Mouse (Mus musculus): ENCODE measurements around the gene Pla2g15. TPM values are rescaled to one million over a fixed set of nuclear protein-coding genes. Genes with fewer than 3 reads are reported as not detected.
"Not testable (repeated sequence)": the region's sequence is repeated elsewhere in the genome, so short reads cannot be mapped to it uniquely, and the experiment has no call there.

Pla2g15 gene
- total and polyA plus RNA-seq, 2 experiments from 2014 or later: 14.6 to 18.2 TPM

DNA sequence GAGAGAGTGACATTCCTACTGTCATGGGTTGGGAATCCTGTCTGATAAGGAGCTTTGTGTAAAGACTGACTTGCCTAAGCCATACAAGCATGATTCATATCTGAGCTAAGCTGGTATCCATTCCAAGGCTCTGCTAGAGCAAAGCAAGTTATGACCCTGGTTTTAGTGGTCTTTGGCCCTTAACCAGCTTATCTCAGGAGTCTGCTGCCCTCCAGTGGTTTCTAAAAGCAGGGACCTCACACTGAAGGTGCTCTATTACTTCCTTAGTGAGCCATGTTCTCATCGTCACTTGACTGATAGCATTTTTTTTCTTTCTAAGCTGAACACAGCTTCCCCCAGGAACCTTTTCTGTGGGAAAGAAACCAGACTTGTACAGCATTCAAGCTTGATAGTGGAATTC is 48.5 kb downstream of the Pla2g15 start:
- peak; percentile 76 for TF ChIP-seq CTCF (IDR thresholded peaks at IDR 0.05; ENCODE audit: low read depth)
- Histone ChIP-seq H3K4me1 (ENCODE audit: insufficient read depth, low read length) (no peaks in the 10 kb centered on the region), H3K9me3 (ENCODE audit: low read length) (no peaks in the 10 kb centered on the region), H3K4me2 (ENCODE audit: low read depth, low read length) (no peak overlapping the region), H3K9ac (replicated peaks; ENCODE audit: low read length) (no peak overlapping the region), H3K36me3 (ENCODE audit: insufficient read depth, low read length) (peaks cover 52% of the 10 kb centered on the region), H3K4me3 (ENCODE audit: low read length) (no peak overlapping the region), H3K27me3 (ENCODE audit: insufficient read depth, low read length) (no peaks in the 10 kb centered on the region), H3K27ac (no peak overlapping the region)
- ATAC-seq (0 out of 2 replicates have a peak, but pooled peaks have one; percentile 59), DNase-seq (ENCODE audit: low spot score) (peak; percentile 70)
- 6% methylated on average over 1 of the region's 1 CpGs for WGBS

DNA sequence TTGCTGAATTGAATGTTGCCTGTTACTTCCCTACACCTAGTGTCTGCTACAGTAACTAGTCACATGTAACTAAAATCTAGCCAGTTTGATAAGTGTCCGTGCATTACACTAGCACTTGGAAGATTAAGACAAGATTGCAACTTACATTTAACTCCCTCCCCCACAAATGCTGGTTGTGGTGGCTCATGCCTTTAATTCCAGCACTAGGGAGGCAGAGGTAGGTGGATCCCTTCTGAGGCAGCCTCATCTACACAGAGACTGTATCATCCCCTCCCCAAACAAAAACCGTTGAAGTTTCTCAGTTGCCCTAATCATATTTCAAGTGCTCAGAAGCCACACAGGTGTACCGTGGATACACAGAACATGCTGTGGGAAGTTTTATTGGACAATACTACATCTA is 49.4 kb downstream of the Pla2g15 start:
- H3K27ac ChIP-seq; DNase-seq (ENCODE audit: low spot score); H3K9me3 ChIP-seq (ENCODE audit: low read length); H3K4me1 ChIP-seq (ENCODE audit: insufficient read depth, low read length); H3K4me3 ChIP-seq (ENCODE audit: low read length); H3K27me3 ChIP-seq (ENCODE audit: insufficient read depth, low read length); H3K4me2 ChIP-seq (ENCODE audit: low read depth, low read length); H3K9ac ChIP-seq (replicated peaks; ENCODE audit: low read length); ATAC-seq: not testable (repeated sequence)
- 84% methylated on average over 3 of the region's 3 CpGs for WGBS
- peaks cover 58% of the 10 kb centered on the region for H3K36me3 ChIP-seq (ENCODE audit: insufficient read depth, low read length)

- no peaks in the 10 kb centered on the region for H3K9me3 ChIP-seq (ENCODE audit: low read length)
- under 1% methylated on average over 35 of the region's 35 CpGs for WGBS
- peak; percentile 76 for ATAC-seq
- peak overlapping the region; percentile 89 for H3K9ac ChIP-seq (replicated peaks; ENCODE audit: low read length)
- peak overlapping the region; percentile 73 for H3K4me2 ChIP-seq (ENCODE audit: low read depth, low read length)
- peak overlapping the region; percentile 97 for H3K27ac ChIP-seq
- H3K36me3 ChIP-seq (ENCODE audit: insufficient read depth, low read length): peaks cover 9% of the 10 kb centered on the region
- no peak for TF ChIP-seq CTCF (IDR thresholded peaks at IDR 0.05; ENCODE audit: low read depth)
- H3K27me3 ChIP-seq (ENCODE audit: insufficient read depth, low read length): no peaks in the 10 kb centered on the region
- peaks cover 10% of the 10 kb centered on the region; the same call in 1 of the 2 replicates for H3K4me1 ChIP-seq (ENCODE audit: insufficient read depth, low read length)
- DNase-seq (ENCODE audit: low spot score): peak; percentile 71
- peak overlapping the region; percentile 68 for H3K4me3 ChIP-seq (ENCODE audit: low read length)
These were observed 60.0 kb downstream of the Pla2g15 start for GRCm38 (mm10) chr8:106210035-106210731.

GRCm38 (mm10) chr8:106210821-106211345 is 60.7 kb downstream of the Pla2g15 start, which contains the start of the genes Slc7a6os and Prmt7:
Slc7a6os (minus strand) TSS chr8:106210935.
Prmt7 (plus strand) TSS chr8:106210936.
- Histone ChIP-seq H3K4me3 (ENCODE audit: low read length) (peak within 1 kb of the TSS; percentile 68), H3K4me2 (ENCODE audit: low read depth, low read length) (peak within 1 kb of the TSS; percentile 73), H3K9me3 (ENCODE audit: low read length) (no peaks in the 10 kb centered on the region), H3K36me3 (ENCODE audit: insufficient read depth, low read length) (peaks cover 13% of the 10 kb centered on the region), H3K4me1 (ENCODE audit: insufficient read depth, low read length) (peaks cover 10% of the 10 kb centered on the region; the same call in 1 of the 2 replicates), H3K27me3 (ENCODE audit: insufficient read depth, low read length) (no peaks in the 10 kb centered on the region), H3K9ac (replicated peaks; ENCODE audit: low read length) (peak within 1 kb of the TSS; percentile 89), H3K27ac (peak within 1 kb of the TSS; percentile 97)
- WGBS: under 1% methylated on average over 52 of the region's 52 CpGs
- ATAC-seq (peak; percentile 98), DNase-seq (ENCODE audit: low spot score) (peak; percentile 98)
- TF ChIP-seq CTCF (IDR thresholded peaks at IDR 0.05; ENCODE audit: low read depth): no peak; the same call in 1 of the 2 replicates

DNA sequence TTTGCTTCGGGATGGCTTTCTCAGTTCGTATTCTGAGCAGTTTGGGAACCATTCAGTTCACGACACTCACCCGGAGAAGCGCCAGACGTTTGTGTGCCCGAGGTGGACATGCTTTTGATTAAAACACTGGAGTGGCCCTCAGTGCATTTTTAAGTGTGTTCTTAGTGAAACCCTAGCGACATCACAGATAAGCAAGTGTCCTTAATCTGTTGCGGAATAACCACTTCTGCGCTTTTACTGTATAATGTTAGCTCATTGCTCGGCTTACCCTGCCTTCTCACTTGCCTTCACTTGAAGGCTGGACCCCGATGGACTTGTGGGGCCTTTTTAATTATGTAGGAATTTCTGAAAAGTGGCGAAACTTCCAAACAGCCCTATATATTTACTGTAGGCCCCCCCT is 61.2 kb downstream of the Pla2g15 start:
- H3K36me3 ChIP-seq (ENCODE audit: insufficient read depth, low read length): peaks cover 13% of the 10 kb centered on the region
- H3K27ac ChIP-seq: peak overlapping the region; percentile 97

DNA sequence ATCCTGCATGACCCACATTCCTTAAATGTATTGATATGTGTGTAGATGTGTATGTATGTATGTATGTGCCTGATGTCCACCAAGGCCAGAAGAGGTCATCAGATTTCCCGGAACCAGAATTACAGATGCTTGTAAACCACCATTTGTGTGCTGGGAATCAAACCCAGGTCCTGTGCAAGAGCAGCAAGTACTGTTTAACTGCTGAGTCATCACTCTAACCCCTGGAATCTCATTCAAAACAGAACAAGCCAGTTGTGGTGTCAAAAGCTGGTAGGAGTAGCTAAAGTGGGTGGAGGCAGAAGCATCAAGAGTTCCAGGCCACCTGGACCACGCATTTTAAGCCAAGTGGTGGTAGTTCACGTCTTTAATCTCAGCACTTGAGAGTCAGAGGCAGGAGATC is 63.8 kb downstream of the Pla2g15 start:
- TF ChIP-seq CTCF (IDR thresholded peaks at IDR 0.05; ENCODE audit: low read depth): no peak
- 93% methylated on average over 3 of the region's 3 CpGs for WGBS
- Histone ChIP-seq H3K27me3 (ENCODE audit: insufficient read depth, low read length) (no peaks in the 10 kb centered on the region), H3K9me3 (ENCODE audit: low read length) (no peaks in the 10 kb centered on the region), H3K4me1 (ENCODE audit: insufficient read depth, low read length) (peaks cover 10% of the 10 kb centered on the region; the same call in 1 of the 2 replicates), H3K27ac (no peak overlapping the region), H3K4me2 (ENCODE audit: low read depth, low read length) (no peak overlapping the region), H3K4me3 (ENCODE audit: low read length) (no peak overlapping the region), H3K36me3 (ENCODE audit: insufficient read depth, low read length) (peaks cover 27% of the 10 kb centered on the region; the same call in 1 of the 2 replicates), H3K9ac (replicated peaks; ENCODE audit: low read length) (no peak overlapping the region)
- no peak for ATAC-seq
- no peak for DNase-seq (ENCODE audit: low spot score)

More for the DNA sequence above, 61.2 kb downstream of the Pla2g15 start:
- H3K27me3 ChIP-seq (ENCODE audit: insufficient read depth, low read length): no peaks in the 10 kb centered on the region
- 2% methylated on average over 13 of the region's 13 CpGs for WGBS
- peak overlapping the region; percentile 73 for H3K4me2 ChIP-seq (ENCODE audit: low read depth, low read length)
- ATAC-seq: no peak
- H3K9ac ChIP-seq (replicated peaks; ENCODE audit: low read length): peak overlapping the region; percentile 89
- no peak for DNase-seq (ENCODE audit: low spot score)
- H3K4me3 ChIP-seq (ENCODE audit: low read length): peak overlapping the region; percentile 68
- H3K9me3 ChIP-seq (ENCODE audit: low read length): no peaks in the 10 kb centered on the region
- no peak for TF ChIP-seq CTCF (IDR thresholded peaks at IDR 0.05; ENCODE audit: low read depth)
- peaks cover 10% of the 10 kb centered on the region; the same call in 1 of the 2 replicates for H3K4me1 ChIP-seq (ENCODE audit: insufficient read depth, low read length)

Other genes starting within 250 kb of the Pla2g15 start
- 30.0 and 32.3 TPM in 2 replicates for gene Pskh1, start 250.0 kb upstream of the Pla2g15 start, total RNA-seq (2014; rRNA removed)
- gene Pskh1, start 250.0 kb upstream of the Pla2g15 start, polyA plus RNA-seq (2015; fragmentation: Nextera tagmentation; extraction: Ambion mirVana): 11.3 and 11.5 TPM in 2 replicates
- 1.7 and 5.5 TPM in 2 replicates for gene Ctrl, start 216.5 kb upstream of the Pla2g15 start, total RNA-seq (2014; rRNA removed)
- 3.1 and 3.3 TPM in 2 replicates for gene Ctrl, start 216.5 kb upstream of the Pla2g15 start, polyA plus RNA-seq (2015; fragmentation: Nextera tagmentation; extraction: Ambion mirVana)
- gene Psmb10, start 212.0 kb upstream of the Pla2g15 start, total RNA-seq (2014; rRNA removed): 67.3 and 75.1 TPM in 2 replicates
- 115 and 117 TPM in 2 replicates for gene Psmb10, start 212.0 kb upstream of the Pla2g15 start, polyA plus RNA-seq (2015; fragmentation: Nextera tagmentation; extraction: Ambion mirVana)
- gene Lcat, start 207.0 kb upstream of the Pla2g15 start, total RNA-seq (2014; rRNA removed): 24.7 and 26.5 TPM in 2 replicates
- 13.0 and 16.8 TPM in 2 replicates for gene Lcat, start 207.0 kb upstream of the Pla2g15 start, polyA plus RNA-seq (2015; fragmentation: Nextera tagmentation; extraction: Ambion mirVana)
- 22.5 and 25.5 TPM in 2 replicates for gene Slc12a4, start 184.3 kb upstream of the Pla2g15 start, total RNA-seq (2014; rRNA removed)
- 16.3 and 16.9 TPM in 2 replicates for gene Slc12a4, start 184.3 kb upstream of the Pla2g15 start, polyA plus RNA-seq (2015; fragmentation: Nextera tagmentation; extraction: Ambion mirVana)
- gene Dpep3, start 171.0 kb upstream of the Pla2g15 start, total RNA-seq (2014; rRNA removed): not detected in 2 replicates
- gene Dpep3, start 171.0 kb upstream of the Pla2g15 start, polyA plus RNA-seq (2015; fragmentation: Nextera tagmentation; extraction: Ambion mirVana): not detected in 2 replicates
- gene Dus2, start 159.1 kb upstream of the Pla2g15 start, total RNA-seq (2014; rRNA removed): 9.3 and 15.4 TPM in 2 replicates
- 20.2 and 22.4 TPM in 2 replicates for gene Dus2, start 159.1 kb upstream of the Pla2g15 start, polyA plus RNA-seq (2015; fragmentation: Nextera tagmentation; extraction: Ambion mirVana)
- not detected in 2 replicates for gene Dpep2nb, start 144.4 kb upstream of the Pla2g15 start, total RNA-seq (2014; rRNA removed)
- gene Dpep2nb, start 144.4 kb upstream of the Pla2g15 start, polyA plus RNA-seq (2015; fragmentation: Nextera tagmentation; extraction: Ambion mirVana): not detected in 2 replicates
- 36.7 and 43.3 TPM in 2 replicates for gene Ddx28, start 138.5 kb upstream of the Pla2g15 start, total RNA-seq (2014; rRNA removed)
- gene Ddx28, start 138.5 kb upstream of the Pla2g15 start, polyA plus RNA-seq (2015; fragmentation: Nextera tagmentation; extraction: Ambion mirVana): 19.7 and 20.2 TPM in 2 replicates
- gene Nfatc3, start 91.6 kb upstream of the Pla2g15 start, total RNA-seq (2014; rRNA removed): 14.0 and 24.0 TPM in 2 replicates
- gene Nfatc3, start 91.6 kb upstream of the Pla2g15 start, polyA plus RNA-seq (2015; fragmentation: Nextera tagmentation; extraction: Ambion mirVana): 2.8 and 2.9 TPM in 2 replicates
- 0.10 and 0.75 TPM in 2 replicates for gene Esrp2, start 13.4 kb upstream of the Pla2g15 start, total RNA-seq (2014; rRNA removed)
- gene Esrp2, start 13.4 kb upstream of the Pla2g15 start, polyA plus RNA-seq (2015; fragmentation: Nextera tagmentation; extraction: Ambion mirVana): 0.10 and 0.15 TPM in 2 replicates
- 35.2 and 39.1 TPM in 2 replicates for gene Slc7a6, start 18.5 kb downstream of the Pla2g15 start, total RNA-seq (2014; rRNA removed)
- gene Slc7a6, start 18.5 kb downstream of the Pla2g15 start, polyA plus RNA-seq (2015; fragmentation: Nextera tagmentation; extraction: Ambion mirVana): 49.9 and 53.2 TPM in 2 replicates
- 56.7 and 67.6 TPM in 2 replicates for gene Slc7a6os, start 60.5 kb downstream of the Pla2g15 start, total RNA-seq (2014; rRNA removed)
- 36.1 and 37.4 TPM in 2 replicates for gene Slc7a6os, start 60.5 kb downstream of the Pla2g15 start, polyA plus RNA-seq (2015; fragmentation: Nextera tagmentation; extraction: Ambion mirVana)
- 60.1 and 71.3 TPM in 2 replicates for gene Prmt7, start 60.5 kb downstream of the Pla2g15 start, total RNA-seq (2014; rRNA removed)
- 47.2 and 50.9 TPM in 2 replicates for gene Prmt7, start 60.5 kb downstream of the Pla2g15 start, polyA plus RNA-seq (2015; fragmentation: Nextera tagmentation; extraction: Ambion mirVana)
- gene Smpd3, start 187.6 kb downstream of the Pla2g15 start, total RNA-seq (2014; rRNA removed): 88.3 and 96.1 TPM in 2 replicates
- gene Smpd3, start 187.6 kb downstream of the Pla2g15 start, polyA plus RNA-seq (2015; fragmentation: Nextera tagmentation; extraction: Ambion mirVana): 51.6 and 58.2 TPM in 2 replicates